Mouse (Mus musculus) heart, embryonic 12.5 days (tissue): Measurements from ENCODE around the gene Rad21l. TPM values are rescaled to one million over a fixed set of nuclear protein-coding genes. Genes with fewer than 3 reads are reported as not detected.
"Not testable (repeated sequence)": the region's sequence is repeated elsewhere in the genome, so short reads cannot be mapped to it uniquely, and the experiment has no call there.

Source experiments
- ATAC-seq: fragments of 200-750 bp; cut with Nextera tagmentation; 2 replicates; pipeline ENCODE4 v1.8.0; 2017; ENCODE audit warnings: moderate TSS enrichment, moderate library complexity; ENCODE audit not compliant: insufficient number of reproducible peaks, low FRiP score
- H3K27ac ChIP-seq: fragments of 300-500 bp; sonication (generic); 2 replicates; pipeline ENCODE4 v1.5.1; 2016; ENCODE audit warnings: mild to moderate bottlenecking, moderate library complexity; ENCODE audit not compliant: poor library complexity, severe bottlenecking
- H3K27me3 ChIP-seq: fragments of 300-500 bp; sonication (generic); replicated peaks from 2 replicates; pipeline ENCODE4 v1.6.1; 2016; ENCODE audit warnings: mild to moderate bottlenecking, moderate library complexity
- H3K36me3 ChIP-seq: fragments of 300-500 bp; sonication (generic); 2 replicates; pipeline ENCODE4 v1.6.1; 2016; ENCODE audit warnings: mild to moderate bottlenecking, moderate library complexity
- H3K4me1 ChIP-seq: fragments of 300-500 bp; sonication (generic); replicated peaks from 2 replicates; pipeline ENCODE4 v1.6.1; 2016; ENCODE audit warnings: mild to moderate bottlenecking
- H3K4me2 ChIP-seq: fragments of 300-500 bp; sonication (generic); 2 replicates; pipeline ENCODE4 v1.6.1; 2016; ENCODE audit warnings: mild to moderate bottlenecking, moderate library complexity
- H3K4me3 ChIP-seq: fragments of 300-500 bp; sonication (generic); 2 replicates; pipeline ENCODE4 v1.5.1; 2016; ENCODE audit warnings: mild to moderate bottlenecking
- H3K9ac ChIP-seq: fragments of 300-500 bp; sonication (generic); 2 replicates; pipeline ENCODE4 v1.6.1; 2016; ENCODE audit warnings: mild to moderate bottlenecking, moderate library complexity
- H3K9me3 ChIP-seq: fragments of 300-500 bp; sonication (generic); replicated peaks from 2 replicates; pipeline ENCODE4 v1.6.1; 2016; ENCODE audit warnings: mild to moderate bottlenecking, moderate library complexity
- WGBS: fragments of 180-500 bp; shearing (Covaris S2); methylation state at CpG from one replicate; pipeline ENCODE4 v1.1.7; 2016; 5-methylcytosine and 5-hydroxymethylcytosine counted together
- polyA plus RNA-seq: library from polyadenylated mRNA; unstranded; fragments of >200 nt; fragmentation: Nextera tagmentation; extraction: Ambion mirVana; gene quantifications from 2 replicates; pipeline ENCODE4 v1.2.1, GENCODE M21; 2016

Rad21l gene
- polyA plus RNA-seq, 1 experiment from 2014 or later, result not detected

GRCm38 (mm10) chr2:151626296-151626695 is 42.0 kb downstream of the Rad21l start:
- Histone ChIP-seq H3K9ac (no peak overlapping the region), H3K4me1 (no peaks in the 10 kb centered on the region), H3K36me3 (no peaks in the 10 kb centered on the region), H3K9me3 (no peaks in the 10 kb centered on the region), H3K27me3 (peaks cover 44% of the 10 kb centered on the region), H3K4me3 (no peak overlapping the region), H3K27ac (no peak overlapping the region), H3K4me2 (no peak overlapping the region)
- ATAC-seq, result no peak
- 82% methylated on average over 7 of the region's 7 CpGs for WGBS

- ATAC-seq, result no peak
These were observed 44.6 kb downstream of the Rad21l start for GRCm38 (mm10) chr2:151623776-151624175.

DNA sequence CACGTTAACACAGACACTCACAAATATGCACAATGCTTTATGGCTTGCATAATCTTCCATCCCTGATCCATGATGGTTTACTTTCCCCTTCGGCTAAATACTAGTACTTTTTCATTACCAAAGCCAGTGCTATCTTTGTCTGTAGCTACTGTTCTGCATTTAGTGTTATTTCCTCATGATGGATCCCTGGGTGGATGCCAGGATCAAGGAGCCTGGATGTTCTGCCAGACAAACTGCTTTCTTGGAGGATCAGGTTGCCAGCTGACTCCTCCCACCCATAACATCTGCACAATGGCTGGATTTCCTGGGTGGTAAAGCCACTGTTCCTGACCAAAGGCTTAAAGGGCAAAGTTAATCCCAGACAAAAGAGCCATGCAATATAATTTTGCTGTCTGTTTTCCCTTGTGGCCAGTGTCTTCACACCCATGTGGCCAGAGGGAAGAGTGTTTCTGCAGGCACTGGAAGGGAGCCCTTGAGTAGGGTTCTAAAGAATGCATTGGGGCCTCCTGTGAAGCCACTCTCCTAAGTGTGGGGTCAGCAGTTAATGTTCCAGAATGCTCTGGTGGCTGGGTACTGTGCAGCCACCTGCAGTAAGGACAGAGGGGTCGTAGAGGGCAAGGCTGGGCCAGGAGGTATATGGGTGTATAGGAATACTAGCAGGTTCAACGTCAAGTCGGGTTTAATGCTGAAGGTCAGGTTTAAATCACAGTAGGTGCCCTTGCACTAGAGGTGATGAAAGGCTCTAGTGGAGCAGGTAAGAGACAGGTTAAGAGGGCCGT is 51.6 kb downstream of the Rad21l start:
- Histone ChIP-seq H3K4me1 (no peaks in the 10 kb centered on the region), H3K9me3 (no peaks in the 10 kb centered on the region), H3K36me3 (no peaks in the 10 kb centered on the region), H3K9ac (no peak overlapping the region), H3K27ac (no peak overlapping the region), H3K4me3 (no peak overlapping the region), H3K27me3 (peaks cover 12% of the 10 kb centered on the region), H3K4me2 (no peak overlapping the region)
- no peak for ATAC-seq
- 70% methylated on average over 6 of the region's 6 CpGs for WGBS

More at GRCm38 (mm10) chr2:151623776-151624175, 44.6 kb downstream of the Rad21l start:
- Histone ChIP-seq H3K27me3 (peaks cover 20% of the 10 kb centered on the region), H3K36me3 (no peaks in the 10 kb centered on the region), H3K27ac (no peak overlapping the region), H3K4me1 (no peaks in the 10 kb centered on the region), H3K9me3 (no peaks in the 10 kb centered on the region), H3K4me2 (no peak overlapping the region), H3K4me3 (no peak overlapping the region), H3K9ac (no peak overlapping the region)
- 66% methylated on average over 3 of the region's 3 CpGs for WGBS

DNA sequence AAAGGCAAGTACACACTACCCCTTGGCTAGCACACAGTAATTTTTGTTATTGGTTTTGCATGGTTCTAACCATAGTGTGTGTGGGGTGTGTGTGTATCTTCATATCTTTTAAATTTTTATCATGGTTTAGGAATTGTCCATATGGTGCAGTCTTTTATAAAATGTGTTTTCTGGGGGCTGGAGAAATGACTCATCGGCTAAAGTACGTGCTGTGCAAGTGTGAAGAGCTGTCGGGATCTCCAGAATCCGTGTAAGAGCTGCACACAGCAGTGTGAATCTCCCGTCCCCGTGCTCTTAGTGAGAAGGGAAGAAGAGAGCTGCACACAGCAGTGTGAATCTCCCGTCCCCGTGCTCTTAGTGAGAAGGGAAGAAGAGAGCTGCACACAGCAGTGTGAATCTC is 52.6 kb downstream of the Rad21l start:
- H3K36me3 ChIP-seq, H3K4me2 ChIP-seq, H3K4me3 ChIP-seq, H3K9me3 ChIP-seq, H3K9ac ChIP-seq, H3K27ac ChIP-seq, H3K27me3 ChIP-seq, ATAC-seq, H3K4me1 ChIP-seq: not testable (repeated sequence)
- WGBS, result 74% methylated on average over 8 of the region's 8 CpGs

DNA sequence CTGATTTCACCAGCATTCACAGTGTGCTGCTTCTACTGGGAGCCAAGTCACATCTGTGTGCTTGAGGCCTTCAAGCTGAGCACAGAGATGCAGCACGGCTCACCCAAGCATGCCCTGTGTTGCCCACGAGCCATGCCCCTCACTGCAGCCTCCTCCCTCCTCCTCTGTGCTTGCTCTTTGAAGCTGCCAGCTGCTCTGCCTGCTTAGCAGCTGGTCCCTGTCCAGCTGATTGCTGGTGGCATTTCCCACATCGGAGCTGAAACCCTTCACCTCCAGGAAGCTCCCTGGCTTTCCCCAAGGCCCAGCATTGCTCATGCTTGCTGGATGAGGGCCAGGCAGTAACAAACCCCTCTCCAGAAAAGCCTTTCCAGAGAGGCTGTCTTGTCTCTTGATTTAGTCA is 58.4 kb downstream of the Rad21l start:
- WGBS, result 35% methylated on average over 3 of the region's 3 CpGs
- no peaks in the 10 kb centered on the region for H3K36me3 ChIP-seq
- H3K9me3 ChIP-seq, result no peaks in the 10 kb centered on the region
- H3K9ac ChIP-seq, result no peak overlapping the region
- H3K4me1 ChIP-seq, result peaks cover 13% of the 10 kb centered on the region; the same call in 1 of the 2 replicates
- peaks cover 8% of the 10 kb centered on the region; the same call in 1 of the 2 replicates for H3K27me3 ChIP-seq
- H3K4me3 ChIP-seq, result no peak overlapping the region
- ATAC-seq, result no peak
- no peak overlapping the region for H3K27ac ChIP-seq
- no peak overlapping the region for H3K4me2 ChIP-seq

DNA sequence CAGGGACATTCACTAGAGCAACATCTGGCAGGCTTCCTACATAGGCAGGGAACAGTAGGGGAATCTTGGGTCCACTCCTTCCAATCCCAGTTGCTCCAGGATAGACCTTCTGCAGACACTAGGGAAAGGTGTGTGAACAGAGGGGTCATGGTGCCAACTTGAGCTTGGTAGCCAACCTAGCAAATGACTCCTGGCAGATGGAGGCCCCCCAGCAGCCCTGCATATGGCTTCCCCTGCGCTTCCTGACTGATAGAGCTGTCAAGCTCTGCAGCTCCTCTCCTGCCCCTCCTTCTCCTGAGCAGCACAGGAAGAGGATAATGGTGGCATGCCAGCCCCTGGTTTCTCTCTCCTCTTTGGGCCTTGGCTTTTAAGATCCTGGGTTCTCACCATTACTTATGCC is 59.9 kb downstream of the Rad21l start:
- no peak for ATAC-seq
- Histone ChIP-seq H3K4me1 (peaks cover 13% of the 10 kb centered on the region; the same call in 1 of the 2 replicates), H3K9ac (no peak overlapping the region), H3K4me3 (no peak overlapping the region), H3K9me3 (no peaks in the 10 kb centered on the region), H3K27me3 (peaks cover 7% of the 10 kb centered on the region; the same call in 1 of the 2 replicates), H3K4me2 (no peak overlapping the region), H3K36me3 (no peaks in the 10 kb centered on the region), H3K27ac (no peak overlapping the region)
- 63% methylated on average over 1 of the region's 1 CpGs for WGBS

DNA sequence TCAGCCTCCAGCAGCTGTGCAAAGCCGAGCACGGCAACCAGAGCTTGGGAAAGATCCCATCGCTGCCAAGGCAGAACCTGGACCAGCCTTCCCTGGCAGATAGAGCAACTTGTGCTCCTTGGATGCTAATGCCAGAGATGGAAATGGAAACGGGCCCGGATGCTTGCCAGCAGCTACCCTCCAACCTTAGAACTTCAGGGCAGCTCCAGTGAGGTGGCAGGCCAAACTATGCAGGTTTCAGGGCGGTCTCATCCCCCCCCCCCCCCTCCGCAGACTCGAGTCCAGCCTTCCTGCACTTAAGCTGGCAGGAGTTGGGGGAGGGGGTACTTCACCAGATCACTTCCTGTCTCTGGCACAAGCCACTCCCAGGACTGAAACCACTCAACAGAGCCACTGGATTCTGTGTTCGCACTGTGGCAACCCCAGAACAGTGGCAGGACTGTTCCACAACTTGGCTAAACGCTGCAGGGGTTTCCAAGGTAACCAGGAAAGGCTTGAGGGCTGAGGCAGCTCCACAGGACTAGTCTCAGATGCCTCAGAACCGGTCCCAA is 62.8 kb downstream of the Rad21l start:
- ATAC-seq, result no peak; the same call in 1 of the 2 replicates
- Histone ChIP-seq H3K4me2 (no peak overlapping the region), H3K27me3 (peaks cover 14% of the 10 kb centered on the region), H3K27ac (no peak overlapping the region), H3K9me3 (no peaks in the 10 kb centered on the region), H3K36me3 (no peaks in the 10 kb centered on the region), H3K4me1 (peaks cover 13% of the 10 kb centered on the region; the same call in 1 of the 2 replicates), H3K4me3 (no peak overlapping the region), H3K9ac (no peak overlapping the region)
- 44% methylated on average over 11 of the region's 11 CpGs for WGBS

DNA sequence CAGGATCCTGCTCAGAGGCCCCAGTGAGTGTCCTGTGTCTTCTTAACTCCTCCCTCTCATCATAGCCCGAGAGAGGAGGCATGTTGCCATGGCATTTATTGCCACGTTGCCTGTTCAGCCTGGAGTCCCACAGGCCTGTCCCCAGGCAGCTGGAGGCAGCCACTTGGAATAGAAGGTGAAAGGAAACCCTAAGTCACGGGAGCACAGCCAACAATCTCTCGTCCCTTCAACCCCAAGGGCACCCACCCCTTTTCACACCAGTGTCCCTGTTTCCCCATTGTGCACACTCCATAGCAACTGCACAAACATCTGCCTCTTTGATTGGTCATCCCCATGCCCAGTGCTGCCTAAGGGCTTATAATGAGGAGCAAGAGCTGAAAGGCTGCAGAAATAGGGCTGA is 64.7 kb downstream of the Rad21l start:
- peaks cover 25% of the 10 kb centered on the region for H3K27me3 ChIP-seq
- WGBS, result 57% methylated on average over 4 of the region's 4 CpGs
- no peak overlapping the region for H3K4me3 ChIP-seq
- no peak for ATAC-seq
- H3K9ac ChIP-seq, result no peak overlapping the region
- no peaks in the 10 kb centered on the region for H3K36me3 ChIP-seq
- H3K4me2 ChIP-seq, result no peak overlapping the region
- peaks cover 9% of the 10 kb centered on the region; the same call in 1 of the 2 replicates for H3K4me1 ChIP-seq
- H3K27ac ChIP-seq, result no peak overlapping the region
- no peaks in the 10 kb centered on the region for H3K9me3 ChIP-seq

DNA sequence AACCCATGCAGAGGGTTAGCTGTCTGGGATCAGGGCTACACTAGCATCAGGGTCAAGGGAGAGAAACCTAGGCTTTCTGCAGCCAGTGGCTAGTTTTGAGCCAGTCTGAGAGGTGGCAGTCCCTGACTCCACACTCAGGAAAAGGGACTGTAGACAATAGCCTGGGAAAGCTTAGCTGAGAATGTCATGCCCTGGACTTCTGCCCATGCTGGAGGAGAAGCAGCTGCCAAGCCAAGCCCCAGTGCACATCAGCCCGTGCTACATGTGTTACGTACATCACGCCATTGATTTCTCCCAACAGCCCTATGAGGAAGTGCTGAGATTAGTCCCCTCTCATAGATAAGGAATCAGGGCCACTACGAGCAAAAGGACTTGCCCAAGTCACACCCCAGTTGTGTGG is 66.2 kb downstream of the Rad21l start:
- Histone ChIP-seq H3K36me3 (no peaks in the 10 kb centered on the region), H3K9ac (no peak overlapping the region), H3K4me1 (peaks cover 9% of the 10 kb centered on the region; the same call in 1 of the 2 replicates), H3K4me3 (no peak overlapping the region), H3K27me3 (peaks cover 25% of the 10 kb centered on the region), H3K27ac (no peak overlapping the region), H3K9me3 (no peaks in the 10 kb centered on the region), H3K4me2 (no peak overlapping the region)
- no peak for ATAC-seq
- 52% methylated on average over 4 of the region's 4 CpGs for WGBS

DNA sequence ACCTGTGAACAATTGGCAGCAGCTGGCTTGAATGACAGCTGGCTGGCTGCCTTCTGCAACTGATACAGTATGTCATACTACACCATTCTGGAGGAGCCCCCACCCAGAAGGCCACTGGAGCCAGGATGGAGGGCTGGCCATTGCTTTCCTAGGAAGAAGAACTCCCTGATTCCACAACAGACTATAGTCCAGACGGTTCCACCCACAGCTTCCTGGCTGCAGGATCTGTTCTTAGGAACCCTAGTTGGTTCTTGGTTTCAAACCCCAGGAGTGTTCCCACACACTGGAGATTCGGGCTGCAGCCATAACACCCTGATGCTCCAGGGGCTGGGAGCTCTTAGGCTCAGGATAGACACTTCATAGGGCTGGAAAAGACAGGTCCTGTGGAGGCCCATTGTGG is 70.3 kb downstream of the Rad21l start:
- H3K9me3 ChIP-seq, result no peaks in the 10 kb centered on the region
- peaks cover 43% of the 10 kb centered on the region for H3K27me3 ChIP-seq
- no peak overlapping the region for H3K27ac ChIP-seq
- WGBS, result 60% methylated on average over 2 of the region's 2 CpGs
- no peak overlapping the region for H3K9ac ChIP-seq
- no peaks in the 10 kb centered on the region for H3K4me1 ChIP-seq
- H3K36me3 ChIP-seq, result no peaks in the 10 kb centered on the region
- no peak overlapping the region for H3K4me3 ChIP-seq
- H3K4me2 ChIP-seq, result no peak overlapping the region
- no peak for ATAC-seq
